Mouse (Mus musculus) adrenal gland, postnatal 4 days (tissue): ENCODE measurements around the gene Prss22. TPM values are rescaled to one million over a fixed set of nuclear protein-coding genes. Genes with fewer than 3 reads are reported as not detected.

Experiments
- DNase-seq, 2 experiments: peaks; one replicate each; pipeline ENCODE4 v3.0.0; 2021 to 2022; ENCODE audit warnings: low spot score in 2 of 2, mixed read lengths in 2 of 2
- long read RNA-seq, 2 experiments: library from polyadenylated mRNA; stranded (forward); transcript quantifications; one replicate each; pipeline ENCODE4 v2.0.0; 2021
- total RNA-seq, 2 experiments: library from RNA; stranded (reverse); gene quantifications; 2 replicates each; pipeline ENCODE4 v1.2.3; 2021

The Prss22 gene
- total RNA-seq, result not detected
- long read RNA-seq, experiment 1, result 0 reads
- long read RNA-seq, experiment 2, result 0 reads

GRCm38 (mm10) chr17:23997901-23998300 lies at the start of gene Prss22:
Gene Prss22, minus strand, starts transcription at chr17:23998100.
- DNase-seq, result no peak

- DNase-seq, result no peak
These were observed 48.1 kb upstream of the Prss22 start for GRCm38 (mm10) chr17:24046026-24046425.

GRCm38 (mm10) chr17:24045608-24046007 lies 47.7 kb upstream of the Prss22 start:
- DNase-seq, result no peak

GRCm38 (mm10) chr17:24044482-24044881 lies 46.6 kb upstream of the Prss22 start:
- no peak for DNase-seq

GRCm38 (mm10) chr17:24037844-24038243 lies 39.9 kb upstream of the Prss22 start, which contains the start of gene Prss27:
Gene Prss27, plus strand, starts transcription at chr17:24038144.
- DNase-seq, result no peak

GRCm38 (mm10) chr17:24037360-24037759 lies 39.5 kb upstream of the Prss22 start:
- DNase-seq, result no peak

GRCm38 (mm10) chr17:24036954-24037353 lies 39.1 kb upstream of the Prss22 start:
- DNase-seq, result no peak

GRCm38 (mm10) chr17:24035087-24035486 lies 37.2 kb upstream of the Prss22 start:
- no peak for DNase-seq

GRCm38 (mm10) chr17:24030551-24030950 lies 32.7 kb upstream of the Prss22 start:
- DNase-seq, result no peak

GRCm38 (mm10) chr17:24029477-24029876 lies 31.6 kb upstream of the Prss22 start:
- no peak for DNase-seq

GRCm38 (mm10) chr17:24021375-24022199 lies 23.7 kb upstream of the Prss22 start:
- no peak for DNase-seq

GRCm38 (mm10) chr17:24020696-24021095 lies 22.8 kb upstream of the Prss22 start:
- DNase-seq, result no peak

GRCm38 (mm10) chr17:24015727-24016126 lies 17.8 kb upstream of the Prss22 start:
- DNase-seq, result no peak

GRCm38 (mm10) chr17:24014433-24014965 lies 16.6 kb upstream of the Prss22 start:
- no peak for DNase-seq

- no peak for DNase-seq
These were observed 15.0 kb upstream of the Prss22 start for GRCm38 (mm10) chr17:24012921-24013320.

- DNase-seq, result no peak
These were observed 11.7 kb upstream of the Prss22 start for GRCm38 (mm10) chr17:24009617-24010016.

GRCm38 (mm10) chr17:24008105-24008504 lies 10.2 kb upstream of the Prss22 start:
- DNase-seq, result no peak

GRCm38 (mm10) chr17:24007391-24007790 lies 9.5 kb upstream of the Prss22 start:
- no peak for DNase-seq

GRCm38 (mm10) chr17:24006930-24007329 lies 9.0 kb upstream of the Prss22 start:
- DNase-seq, result no peak

- no peak for DNase-seq
These were observed 7.1 kb upstream of the Prss22 start for GRCm38 (mm10) chr17:24005049-24005448.

GRCm38 (mm10) chr17:24004071-24004665 lies 6.3 kb upstream of the Prss22 start:
- no peak for DNase-seq

- DNase-seq, result no peak
These were observed 2.5 kb upstream of the Prss22 start for GRCm38 (mm10) chr17:24000404-24000803.
